Mouse (Mus musculus): ENCODE measurements around the gene Tmcc1.
A peak's percentile ranks its signal among the peaks of the same experiment; 100 is the strongest.
"Not testable (repeated sequence)": the region's sequence is repeated elsewhere in the genome, so short reads cannot be mapped to it uniquely, and the experiment has no call there.

The Tmcc1 gene

DNA sequence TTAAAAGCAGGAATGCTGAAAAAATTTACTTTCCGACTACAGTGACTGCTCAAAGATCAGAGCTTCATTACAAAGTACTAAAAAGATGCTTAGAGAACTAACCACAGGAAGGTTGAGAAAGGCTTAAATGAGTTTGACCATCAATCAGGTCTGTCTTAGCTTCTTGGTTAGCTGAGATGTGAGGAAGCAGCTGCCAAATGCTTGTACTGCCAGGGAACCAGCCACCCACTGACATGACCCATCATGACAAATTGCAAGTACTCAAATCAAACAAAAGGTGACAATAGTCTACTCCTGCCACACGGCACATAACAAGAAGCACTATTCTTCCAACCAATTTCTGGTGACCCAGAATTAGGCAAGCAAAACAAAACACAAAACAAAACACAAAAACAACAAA lies 111.9 kb downstream of the Tmcc1 start:
- no peak for DNase-seq (ENCODE audit: extremely low read depth, insufficient read length, low spot score)

DNA sequence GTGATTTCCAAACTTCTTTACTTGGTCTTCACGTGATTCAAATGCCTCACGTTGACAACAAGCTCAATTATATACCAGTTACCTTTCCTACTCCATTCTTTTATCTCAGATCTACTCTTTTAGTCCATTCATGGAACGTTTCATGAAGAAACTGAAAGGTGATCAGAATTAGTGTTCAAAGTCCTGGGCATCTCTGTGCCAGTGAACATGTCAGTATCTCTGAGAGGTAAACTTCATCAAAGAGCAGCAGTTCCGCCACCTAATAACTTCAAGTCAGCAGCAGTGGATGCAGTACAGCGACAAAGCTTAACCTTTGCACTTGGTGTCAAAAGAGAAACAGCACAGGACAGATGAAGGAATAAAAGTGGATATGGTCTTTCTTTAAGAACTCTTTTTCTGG lies 112.5 kb downstream of the Tmcc1 start:
- no peak for DNase-seq (ENCODE audit: extremely low read depth, insufficient read length, low spot score)

DNA sequence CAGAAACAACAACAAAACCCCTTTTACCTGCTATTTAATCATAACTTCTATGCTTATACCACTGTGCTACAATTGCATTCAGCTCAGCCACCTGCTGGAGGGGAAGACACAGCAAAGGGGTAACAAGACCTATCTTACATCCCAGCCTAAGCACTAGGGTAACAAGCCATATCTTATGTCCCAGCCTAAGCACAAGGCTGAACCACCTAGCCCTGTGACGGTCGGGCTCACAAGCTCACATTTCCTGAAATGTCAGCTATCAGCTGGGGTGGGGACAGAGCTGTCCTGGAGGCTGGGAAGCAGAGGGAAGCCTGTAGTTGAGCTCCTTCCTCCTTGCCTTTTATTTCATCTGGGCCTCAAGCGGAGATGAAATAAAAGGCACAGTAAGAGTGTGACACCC lies 115.7 kb downstream of the Tmcc1 start:
- no peak for DNase-seq (ENCODE audit: extremely low read depth, insufficient read length, low spot score)

DNA sequence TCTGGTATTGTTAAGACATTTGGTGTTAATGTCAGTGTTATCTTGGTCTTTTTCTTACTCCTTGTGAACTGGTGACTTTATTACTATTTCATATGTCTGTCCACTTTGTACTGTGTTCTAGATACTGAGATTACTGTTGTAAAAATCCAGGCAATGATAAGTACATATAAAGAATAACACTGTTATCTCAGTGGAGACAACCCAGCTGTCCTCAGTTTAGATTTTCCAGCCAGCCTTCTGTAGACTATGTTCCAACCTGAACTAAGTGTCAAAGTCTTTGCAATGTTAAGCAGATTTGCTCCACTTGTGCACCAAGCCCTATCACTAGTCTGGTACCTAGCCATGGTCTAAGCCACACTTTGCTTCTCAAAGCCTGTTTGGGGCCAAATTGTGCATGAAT lies 118.4 kb downstream of the Tmcc1 start:
- no peak for DNase-seq (ENCODE audit: extremely low read depth, insufficient read length, low spot score)

DNA sequence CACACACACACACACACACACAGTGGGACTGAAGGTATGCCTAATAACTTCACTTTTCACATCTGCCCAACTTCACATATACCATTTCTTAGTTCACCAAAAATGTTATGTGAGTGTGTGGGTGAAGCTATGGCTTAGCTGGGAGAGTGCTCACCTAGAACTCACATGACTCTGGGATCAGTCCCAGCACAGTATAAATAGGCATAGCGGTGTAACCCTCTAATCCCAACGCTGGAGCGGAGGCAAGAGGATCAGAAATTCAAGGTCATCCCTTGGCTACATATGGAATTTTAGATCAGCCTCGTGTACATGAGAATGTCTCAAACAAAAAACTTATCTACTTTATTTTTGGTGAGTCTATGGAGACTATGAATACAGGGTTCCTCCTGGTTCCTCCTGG lies 119.7 kb downstream of the Tmcc1 start:
- DNase-seq (ENCODE audit: extremely low read depth, insufficient read length, low spot score): no peak

DNA sequence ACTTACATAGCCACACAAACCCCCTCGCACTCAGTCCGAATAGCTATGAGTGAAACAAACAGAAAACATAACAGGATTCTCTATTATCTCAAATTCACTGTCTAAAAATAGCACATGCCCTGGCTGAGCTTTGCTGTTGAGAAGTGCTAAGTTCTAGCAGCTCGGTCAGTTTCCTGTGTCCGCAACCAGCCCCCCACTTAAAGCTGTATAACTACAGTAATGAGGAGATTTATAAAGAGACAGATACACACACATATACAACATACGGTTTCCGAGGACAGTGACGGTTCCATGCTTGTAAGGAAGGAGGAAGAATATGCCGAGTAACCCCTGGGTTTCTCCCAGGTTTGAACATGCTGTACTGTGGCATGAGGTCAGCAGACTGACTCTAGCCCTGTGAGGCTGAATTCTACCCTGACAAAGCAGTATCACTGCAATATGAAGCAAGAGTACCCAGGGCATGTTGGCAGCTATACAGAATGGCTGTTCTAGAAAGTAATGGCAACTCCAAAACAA lies 120.5 kb downstream of the Tmcc1 start:
- DNase-seq (ENCODE audit: extremely low read depth, insufficient read length, low spot score): no peak

DNA sequence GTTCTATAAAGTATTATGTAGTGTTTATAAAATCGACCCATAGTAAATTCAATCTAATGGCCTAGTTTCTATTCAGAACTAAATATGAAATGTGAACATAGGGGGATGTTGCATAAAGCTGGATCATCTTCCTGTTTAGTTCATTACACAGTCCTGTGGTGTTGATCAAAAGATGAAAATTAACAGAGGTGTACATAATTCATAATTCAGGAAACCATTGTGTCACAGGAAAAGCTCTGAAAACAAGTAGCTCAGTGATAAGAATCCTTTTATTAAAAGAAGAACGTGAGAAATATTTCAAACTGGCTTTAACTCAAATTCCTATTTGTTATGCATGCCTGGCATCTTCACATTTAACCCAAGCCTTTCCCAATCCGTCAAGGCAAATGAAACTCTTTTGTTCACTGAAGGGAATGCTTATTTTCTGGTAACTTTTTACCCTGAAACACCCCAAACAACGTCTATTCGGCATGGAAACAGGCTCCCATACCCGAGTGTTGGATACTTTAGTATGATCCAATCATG lies 121.0 kb downstream of the Tmcc1 start:
- no peak for DNase-seq (ENCODE audit: extremely low read depth, insufficient read length, low spot score)

DNA sequence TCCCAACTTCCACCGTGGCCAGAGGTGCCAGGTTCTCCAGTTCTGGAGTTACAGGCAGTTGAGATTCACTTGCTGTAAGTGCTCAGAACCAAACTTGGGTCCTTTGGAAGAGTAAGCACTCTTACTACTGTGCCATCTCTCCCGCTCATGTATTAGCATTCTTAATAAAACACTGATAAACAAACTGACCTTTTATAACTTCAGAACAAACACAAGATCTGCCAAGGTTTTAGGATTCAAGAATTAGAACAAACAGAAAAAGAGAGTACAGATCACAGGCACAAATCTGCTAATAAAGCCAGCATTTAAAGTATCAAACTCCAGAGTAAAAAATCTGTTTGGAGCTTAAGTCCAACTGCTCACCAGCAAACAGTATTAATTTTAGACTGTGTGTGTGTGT lies 121.5 kb downstream of the Tmcc1 start:
- DNase-seq (ENCODE audit: extremely low read depth, insufficient read length, low spot score): no peak

DNA sequence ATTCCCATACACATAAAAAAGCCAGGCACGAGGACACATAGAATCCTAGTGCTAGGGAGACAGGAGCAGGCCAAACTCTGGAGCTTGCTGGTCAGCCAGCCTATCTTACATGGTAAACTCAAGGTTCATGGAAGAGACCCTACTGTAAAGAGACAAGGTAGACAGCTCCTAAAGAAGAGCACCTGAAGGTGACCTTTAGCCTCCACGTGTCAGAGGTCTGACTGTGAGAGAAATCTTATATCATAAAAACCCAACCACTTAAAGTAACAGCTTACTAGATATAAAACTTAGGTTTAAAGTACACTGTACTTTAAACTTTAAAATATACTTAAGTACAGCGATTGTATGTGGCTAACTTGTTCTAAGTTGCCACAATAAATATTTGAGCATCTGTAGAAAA lies 122.7 kb downstream of the Tmcc1 start:
- DNase-seq (ENCODE audit: extremely low read depth, insufficient read length, low spot score): no peak

DNA sequence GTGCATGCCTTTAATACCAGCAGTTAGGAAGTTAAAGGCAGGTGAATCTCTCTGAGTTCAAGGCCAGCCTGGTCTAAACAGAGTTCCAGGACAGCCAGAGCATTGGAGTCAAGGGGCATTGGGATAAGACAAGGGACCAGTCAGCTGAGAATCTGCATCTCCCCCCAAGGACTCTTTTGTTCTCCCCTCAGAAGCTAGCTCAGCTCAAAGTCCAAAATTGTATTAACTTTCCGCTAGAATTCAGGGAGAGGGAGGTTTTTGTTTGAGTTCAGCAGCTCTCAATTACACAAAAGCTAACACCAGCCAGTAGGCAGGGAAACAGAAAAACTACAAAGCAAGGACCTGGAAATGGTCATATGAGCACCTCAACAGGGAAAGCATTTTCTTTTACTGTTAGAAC lies 129.8 kb downstream of the Tmcc1 start:
- DNase-seq (ENCODE audit: extremely low read depth, insufficient read length, low spot score): no peak

DNA sequence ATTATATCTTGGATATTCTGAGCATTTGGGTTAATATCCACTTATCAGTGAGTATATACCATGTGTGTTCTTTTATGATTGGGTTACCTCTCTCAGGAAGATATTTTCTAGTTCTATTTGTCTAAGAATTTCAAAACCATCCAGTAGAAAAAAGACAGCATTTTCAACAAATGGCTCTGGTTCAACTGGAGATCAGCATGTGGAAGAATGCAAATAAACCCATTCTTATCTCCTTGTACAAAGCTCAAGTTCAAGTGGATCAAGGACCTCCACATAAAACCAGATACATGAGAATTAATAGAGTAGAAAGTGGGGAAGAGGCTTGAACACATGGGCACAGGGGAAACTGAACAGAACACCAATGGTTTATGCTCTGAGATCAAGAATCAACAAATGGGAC lies 133.7 kb downstream of the Tmcc1 start:
- DNase-seq (ENCODE audit: extremely low read depth, insufficient read length, low spot score): not testable (repeated sequence)

DNA sequence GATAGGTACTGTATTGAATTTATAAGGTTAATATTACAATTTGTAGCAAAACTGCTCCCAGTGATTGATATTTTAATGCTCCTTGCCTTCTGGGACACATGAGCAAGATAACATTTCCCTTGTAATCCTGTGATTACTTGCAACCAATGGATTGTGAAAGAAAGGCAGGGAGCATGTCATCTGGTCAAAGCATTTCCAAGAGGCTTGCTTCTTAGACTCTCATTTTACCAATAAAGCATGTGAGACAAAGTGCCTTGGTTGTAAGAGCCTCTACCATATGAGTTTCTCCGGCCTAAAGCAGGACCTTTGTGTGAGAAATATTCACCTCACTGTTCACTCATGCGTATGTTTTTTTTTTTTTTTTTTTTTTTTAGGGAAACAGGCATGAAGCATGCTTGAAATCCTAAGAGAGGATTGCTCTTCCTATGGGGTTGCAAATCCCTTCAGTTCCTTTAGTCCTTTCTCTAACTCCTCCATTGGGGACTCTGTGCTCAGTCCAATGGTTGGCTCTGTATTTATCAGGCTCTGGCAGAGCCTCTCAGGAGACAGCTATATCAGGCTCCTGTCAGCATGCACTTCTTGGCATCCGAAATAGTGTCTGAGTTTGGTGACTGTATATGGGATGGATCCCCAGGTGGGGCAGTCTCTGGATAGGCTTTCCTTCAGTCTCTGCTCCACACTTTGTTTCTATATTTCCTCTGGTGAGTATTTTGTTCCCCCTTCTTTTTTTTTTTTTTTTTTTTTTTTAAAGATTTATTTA lies 134.6 kb downstream of the Tmcc1 start:
- no peak for DNase-seq (ENCODE audit: extremely low read depth, insufficient read length, low spot score)

DNA sequence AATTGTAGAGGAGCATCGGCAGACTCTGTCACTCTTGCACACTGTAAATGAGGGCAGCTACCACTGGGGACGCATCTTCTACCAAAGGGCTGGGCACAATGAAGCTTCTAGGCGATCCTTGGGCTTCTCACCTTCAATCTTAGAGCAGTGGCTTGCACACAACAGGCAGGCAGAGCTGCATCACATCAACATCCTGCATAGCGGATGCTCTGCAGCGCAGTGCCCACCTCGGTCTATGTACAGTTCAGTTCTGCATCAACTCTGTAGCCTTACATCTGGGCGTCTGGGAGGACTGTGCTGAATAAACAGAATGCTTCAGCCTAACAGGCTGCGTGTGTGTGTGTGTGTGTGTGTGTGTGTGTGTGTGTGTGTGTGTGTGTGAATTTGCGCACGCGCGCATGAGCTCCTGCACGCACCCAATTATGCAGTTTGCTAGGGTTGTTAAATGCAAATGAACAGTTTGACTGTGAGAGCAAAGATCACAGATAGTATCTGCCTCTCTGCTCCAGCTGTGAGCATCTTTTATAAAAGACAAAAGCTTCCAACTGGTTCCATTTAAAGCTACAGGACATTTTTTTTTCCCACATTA lies 136.5 kb downstream of the Tmcc1 start:
- no peak for DNase-seq (ENCODE audit: extremely low read depth, insufficient read length, low spot score)

DNA sequence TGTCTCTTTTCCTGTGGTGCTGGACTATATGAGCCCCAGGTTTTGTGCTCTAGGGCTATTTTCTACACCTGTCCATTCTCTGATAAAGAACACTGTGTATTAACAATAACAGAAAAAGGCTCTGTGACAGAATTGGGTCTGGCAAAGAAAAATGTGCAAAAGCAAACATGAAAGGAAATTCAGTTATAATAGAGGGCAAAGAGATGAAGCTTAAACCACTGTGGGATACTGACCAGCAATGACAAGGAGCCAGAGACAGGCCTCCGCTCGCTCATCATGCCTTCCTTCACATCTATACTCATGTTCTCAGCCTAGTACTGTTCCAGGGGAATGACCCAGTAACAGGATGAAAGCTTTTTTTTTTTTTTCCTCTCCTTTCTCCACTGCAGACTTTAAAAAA lies 137.5 kb downstream of the Tmcc1 start:
- no peak for DNase-seq (ENCODE audit: extremely low read depth, insufficient read length, low spot score)

DNA sequence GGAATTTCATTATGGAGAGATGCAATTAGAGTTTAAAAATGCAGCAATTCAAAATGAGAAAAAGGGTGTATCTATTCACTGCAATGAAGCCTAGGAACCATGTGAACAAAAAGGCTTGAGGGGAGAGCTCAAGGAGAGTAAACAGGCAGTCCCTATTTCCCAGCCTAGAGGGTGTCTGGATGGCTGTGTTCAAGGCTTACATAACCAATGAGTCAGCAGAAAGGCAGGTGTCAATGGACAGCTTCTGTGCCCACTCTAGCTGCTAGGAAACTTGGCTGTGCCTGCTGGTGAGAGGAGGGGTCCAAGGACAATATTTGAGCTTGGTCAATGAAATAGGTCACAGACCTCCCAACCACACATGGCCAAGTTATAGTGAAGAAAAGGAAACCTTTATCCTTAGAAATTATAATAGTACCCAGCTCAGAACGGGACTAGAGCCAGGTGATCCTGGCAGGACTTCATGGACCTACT lies 138.2 kb downstream of the Tmcc1 start:
- peak; percentile 32 for DNase-seq (ENCODE audit: extremely low read depth, insufficient read length, low spot score)

DNA sequence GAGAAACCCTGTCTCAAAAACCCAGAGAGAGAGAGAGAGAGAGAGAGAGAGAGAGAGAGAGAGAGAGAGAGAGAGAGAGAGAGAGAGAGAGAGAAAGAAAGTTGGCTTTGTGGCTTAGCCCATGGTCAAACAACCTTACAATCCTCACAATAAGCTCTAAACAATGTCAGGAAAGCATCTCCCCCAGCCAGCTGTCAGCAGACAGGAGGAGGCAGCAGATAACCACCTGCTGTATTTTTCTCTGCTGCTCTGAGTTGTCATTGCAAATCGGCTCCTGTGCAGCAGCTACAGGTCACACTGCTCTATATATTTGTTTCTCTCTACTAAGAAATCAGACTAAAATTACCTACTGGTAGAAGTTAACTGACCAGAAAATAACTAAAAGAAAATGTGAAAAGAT lies 145.4 kb downstream of the Tmcc1 start:
- no peak for DNase-seq (ENCODE audit: extremely low read depth, insufficient read length, low spot score)

DNA sequence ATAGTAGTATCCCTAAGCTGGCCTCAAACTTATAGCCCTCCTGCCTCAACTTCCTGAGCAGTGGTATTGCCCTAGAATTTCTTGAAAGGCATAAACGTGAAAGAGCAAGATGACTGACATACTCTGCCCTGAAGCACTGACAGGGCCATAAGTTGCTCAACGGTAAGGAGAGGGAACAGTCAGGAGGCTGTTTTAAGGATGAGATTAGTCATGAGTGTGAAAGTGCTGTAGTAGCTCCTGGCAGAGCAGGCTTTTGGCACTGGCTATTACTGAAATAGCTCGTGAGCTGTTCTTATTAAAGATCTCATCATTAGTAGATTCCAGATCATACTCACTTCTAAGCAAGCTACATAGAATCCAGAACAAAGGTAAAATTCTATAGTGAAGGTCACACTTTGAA lies 145.9 kb downstream of the Tmcc1 start:
- peak; percentile 34 for DNase-seq (ENCODE audit: extremely low read depth, insufficient read length, low spot score)

DNA sequence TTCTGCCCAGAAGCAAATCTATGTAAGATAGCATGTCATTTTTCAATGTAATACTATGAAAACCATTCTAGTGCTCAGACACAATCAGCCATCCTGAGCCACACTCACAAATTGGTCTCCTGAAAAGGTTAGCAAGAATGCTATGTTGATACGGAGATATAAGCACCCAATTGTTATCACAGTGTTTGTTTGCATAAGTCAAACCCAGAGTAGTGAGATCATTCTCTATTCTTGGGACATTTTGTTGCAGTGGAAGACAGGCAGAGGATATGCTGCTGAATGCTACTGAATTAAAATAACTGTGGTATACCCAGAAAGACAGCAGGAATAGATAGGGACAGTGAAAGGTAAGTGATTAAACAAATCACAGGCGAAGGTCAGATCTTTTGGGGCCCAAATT lies 149.2 kb downstream of the Tmcc1 start:
- no peak for DNase-seq (ENCODE audit: extremely low read depth, insufficient read length, low spot score)

DNA sequence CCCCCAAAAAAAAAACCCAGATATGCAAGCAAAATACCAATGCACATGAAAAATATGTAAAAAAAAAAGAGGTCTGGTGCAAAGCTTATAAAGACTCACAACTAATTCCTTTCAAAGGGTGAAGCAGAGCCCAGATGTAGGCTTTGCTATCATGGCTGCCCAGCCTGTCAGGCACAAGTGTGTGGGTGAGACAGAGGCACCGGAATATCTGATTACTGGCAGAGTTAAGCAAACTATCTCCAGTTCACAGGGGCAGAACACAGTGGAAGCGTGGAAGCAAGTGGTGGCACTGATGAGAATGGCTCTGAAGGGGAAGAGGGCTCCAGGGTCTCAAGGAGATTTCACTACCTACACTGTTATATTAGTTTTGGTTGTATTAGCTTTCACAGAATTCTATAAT lies 155.1 kb downstream of the Tmcc1 start:
- DNase-seq (ENCODE audit: extremely low read depth, insufficient read length, low spot score): no peak

DNA sequence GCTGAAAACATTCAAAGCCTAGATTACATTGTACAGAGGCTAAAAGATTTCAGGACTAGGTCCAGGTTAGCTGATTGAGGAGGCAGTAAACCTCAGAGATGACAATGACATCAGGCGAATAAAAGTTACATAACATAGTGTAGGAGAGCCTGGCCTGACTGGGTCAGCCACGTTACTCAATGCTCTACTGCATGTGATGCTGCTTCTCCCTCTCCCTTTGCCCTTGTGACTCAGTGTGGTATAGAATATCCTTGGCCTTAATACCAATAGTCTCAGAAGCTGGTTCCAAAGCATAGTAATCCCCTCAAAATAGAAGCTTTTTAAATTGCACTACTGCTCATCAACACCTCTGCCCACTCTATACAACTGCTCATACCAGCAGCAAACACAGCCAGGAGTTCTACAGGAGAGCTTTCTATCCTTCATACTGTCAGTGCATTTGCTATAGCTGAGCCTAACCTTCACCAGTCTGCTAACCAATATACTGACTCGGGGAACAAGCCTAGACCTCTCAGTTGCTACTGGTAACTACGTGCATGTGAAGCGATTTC lies 155.9 kb downstream of the Tmcc1 start:
- no peak for DNase-seq (ENCODE audit: extremely low read depth, insufficient read length, low spot score)

DNA sequence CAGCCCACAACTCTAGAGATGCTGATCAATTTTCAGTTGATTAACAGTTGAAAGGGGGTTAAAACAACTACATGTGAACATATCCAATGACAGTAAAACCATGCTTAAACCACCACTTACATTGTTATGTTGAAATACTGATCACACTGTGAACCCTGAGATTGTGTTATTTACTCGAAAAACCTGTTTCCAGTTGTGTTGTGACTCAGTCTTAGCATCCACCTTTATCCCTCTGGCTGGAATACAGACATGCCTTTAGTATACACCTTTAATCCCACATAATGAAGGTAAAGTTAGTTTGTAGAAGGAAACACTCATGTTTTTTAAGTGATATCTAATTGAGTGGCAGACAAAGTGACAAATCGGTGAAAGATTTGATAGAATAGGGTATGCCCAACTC lies 156.7 kb downstream of the Tmcc1 start:
- no peak for DNase-seq (ENCODE audit: extremely low read depth, insufficient read length, low spot score)

DNA sequence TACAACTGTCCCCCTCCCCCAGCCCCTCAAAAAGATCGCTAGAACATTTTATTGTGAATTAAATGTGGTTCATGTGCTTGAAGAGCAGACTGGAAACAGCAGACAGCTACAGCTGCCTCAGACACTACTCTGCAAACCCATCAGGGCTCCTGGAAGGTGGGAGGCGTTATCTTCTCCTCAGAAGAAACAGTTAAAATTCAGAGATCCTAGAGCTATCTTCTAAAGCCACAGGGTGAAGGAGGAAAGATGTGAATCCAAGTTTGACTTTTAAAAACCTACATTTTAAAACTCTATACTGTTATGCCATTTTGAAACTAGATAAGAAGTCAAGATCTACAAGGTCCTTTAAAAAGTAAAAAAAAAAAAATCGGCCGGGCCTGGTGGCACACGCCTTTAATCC lies 162.2 kb downstream of the Tmcc1 start:
- no peak for DNase-seq (ENCODE audit: extremely low read depth, insufficient read length, low spot score)
